Mouse (Mus musculus) embryonic fibroblast, embryonic 13.5 days (primary cell): ENCODE measurements around the gene Csf2rb2.

Experiments used
- CTCF ChIP-seq: IDR thresholded peaks from 2 replicates; pipeline ENCODE4 v1.5.1; 2011; ENCODE audit warnings: mild to moderate bottlenecking, control low read depth, low read length, moderate library complexity, borderline replicate concordance; ENCODE audit not compliant: insufficient read depth
- POLR2A ChIP-seq: IDR thresholded peaks from 2 replicates; pipeline ENCODE4 v1.6.1; 2011; ENCODE audit warnings: low read depth, mild to moderate bottlenecking, control low read depth, low read length, moderate library complexity

DNA sequence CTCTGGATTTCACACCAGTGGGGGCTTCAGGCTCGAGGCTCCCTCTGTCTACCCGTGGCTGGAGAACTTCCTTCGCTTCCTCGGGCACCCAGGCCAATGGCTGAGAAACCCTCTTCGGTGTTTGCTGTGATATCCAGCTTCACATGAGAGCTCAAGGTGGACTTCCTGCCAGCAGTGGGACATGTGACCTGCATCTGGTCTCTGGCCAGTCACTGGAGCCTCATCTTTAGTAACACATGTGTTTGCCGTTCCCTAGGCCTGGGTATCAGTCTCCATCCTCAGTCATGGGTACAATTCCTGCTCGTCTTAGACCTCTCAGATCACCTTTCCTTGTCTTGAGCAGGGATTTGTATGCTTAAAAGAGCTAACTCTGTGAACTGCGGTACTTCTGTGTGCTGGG, 62.5 kb downstream of the Csf2rb2 start:
- TF ChIP-seq CTCF (no peak), POLR2A (no peak)
